19 mouse cellular contexts compared by ENCODE assay signal in genomic region chr5:77157777-77158540, GRCm38 (mm10). TPM values are rescaled to one million over a fixed set of nuclear protein-coding genes. Genes with fewer than 3 reads are reported as not detected.
DNase-seq lines count a peak whose midpoint lies in the region; ATAC-seq and TF ChIP-seq lines count a peak whose summit lies in the region.
"Had no signal": no experiment of that assay in that cellular context is flagged by ENCODE, and none has a peak within 500 bp of the region (broad histone marks: within the 10 kb centered on the region; RNA-seq: fewer than 3 reads in every experiment).

No protein-coding gene starts in this region.

- H3K9me3 ChIP-seq in kidney, embryonic 14.5 days (ENCODE audit: control insufficient read depth, low read length): no peaks in the 10 kb centered on the region
- H3K9me3 ChIP-seq in limb, embryonic 11.5 days (ENCODE audit: control insufficient read depth, low read length): no peaks in the 10 kb centered on the region
- H3K9me3 ChIP-seq: G1E had no signal

- no peak overlapping the region for H3K4me2 ChIP-seq in kidney, embryonic 14.5 days (replicated peaks; ENCODE audit: low read depth, low read length)
- H3K4me2 ChIP-seq in limb, embryonic 11.5 days (ENCODE audit: low read depth, severe bottlenecking): peak overlapping the region; percentile 19; the same call in 1 of the 2 replicates
- H3K4me2 ChIP-seq: hindbrain, embryonic 14.5 days had no signal

- DNase-seq in gastrocnemius, adult 2 months: peak; percentile 43
- DNase-seq in gastrocnemius, postnatal 36 days: no peak
- no peak for DNase-seq in kidney, postnatal 10 days
- peak; percentile 42 for DNase-seq in R1 (ENCODE audit: low read depth, low spot score)
- peak; percentile 24 for DNase-seq in limb, embryonic 11.5 days (ENCODE audit: low spot score)
- DNase-seq in ovary, postnatal 10 days (ENCODE audit: low spot score): no peak
- no peak for DNase-seq in left cerebral cortex, adult 8-10 months (ENCODE audit: low spot score in 2 of 2)
- DNase-seq: adrenal gland, postnatal 10 days; forebrain, postnatal 0 days; kidney, adult 18-20 months; lung, adult 18-20 months; midbrain, embryonic 14.5 days; spleen, adult 18-20 months had no signal

- H3K9ac ChIP-seq in kidney, embryonic 14.5 days (ENCODE audit: low read depth, low read length): no peak overlapping the region
- no peak overlapping the region for H3K9ac ChIP-seq in limb, embryonic 11.5 days (ENCODE audit: low read length)
- H3K9ac ChIP-seq: forebrain, postnatal 0 days; hindbrain, embryonic 14.5 days had no signal

- H3K36me3 ChIP-seq in kidney, embryonic 14.5 days (ENCODE audit: control insufficient read depth, insufficient read depth, low read length): no peaks in the 10 kb centered on the region
- H3K36me3 ChIP-seq in limb, embryonic 11.5 days (ENCODE audit: control insufficient read depth, insufficient read depth, low read length): no peaks in the 10 kb centered on the region
- H3K36me3 ChIP-seq: G1E had no signal

- intact Hi-C loops in gastrocnemius, adult 2 months (cut with DNase I): no loop called here
- intact Hi-C loops in gastrocnemius, postnatal 36 days (cut with DNase I): loop anchor here (5.0 kb wide), 1 partner anchor 36 kb away; no protein-coding TSS in a partner anchor

- peak overlapping the region; percentile 43 for H3K4me3 ChIP-seq in gastrocnemius, adult 2 months
- H3K4me3 ChIP-seq in kidney, embryonic 14.5 days (ENCODE audit: low read length): no peak overlapping the region
- H3K4me3 ChIP-seq in limb, embryonic 11.5 days (ENCODE audit: low read depth, low read length): no peak overlapping the region
- H3K4me3 ChIP-seq: erythroblast, embryonic 14.5 days had no signal

- H3K27ac ChIP-seq in gastrocnemius, adult 2 months: peak overlapping the region; percentile 72
- H3K27ac ChIP-seq in kidney, embryonic 14.5 days (ENCODE audit: low read depth, low read length): 0 out of 2 replicates have a peak overlapping the region, but pooled peaks have one; percentile 8
- peak overlapping the region; percentile 45; the same call in 1 of the 2 replicates for H3K27ac ChIP-seq in limb, embryonic 11.5 days (replicated peaks; ENCODE audit: low read depth, low read length)
- H3K27ac ChIP-seq: hindbrain, embryonic 14.5 days had no signal

- H3K4me1 ChIP-seq in kidney, embryonic 14.5 days (ENCODE audit: control insufficient read depth, insufficient read depth, low read length): no peaks in the 10 kb centered on the region
- H3K4me1 ChIP-seq in limb, embryonic 11.5 days (ENCODE audit: control insufficient read depth, insufficient read depth, low read length): no peaks in the 10 kb centered on the region

- no peaks in the 10 kb centered on the region for H3K27me3 ChIP-seq in kidney, embryonic 14.5 days (ENCODE audit: control insufficient read depth, insufficient read depth, low read length)
- H3K27me3 ChIP-seq in limb, embryonic 11.5 days (ENCODE audit: control insufficient read depth, insufficient read depth, low read length): no peaks in the 10 kb centered on the region

- no peak for TF ChIP-seq CTCF in gastrocnemius, adult 2 months (IDR thresholded peaks at IDR 0.05)

- peak; percentile 72; the same call in 1 of the 2 replicates for ATAC-seq in kidney, embryonic 14.5 days (ENCODE audit: low FRiP score, low TSS enrichment)
- 0 out of 2 replicates have a peak, but pooled peaks have one; percentile 65 for ATAC-seq in limb, embryonic 11.5 days (ENCODE audit: insufficient number of reproducible peaks, low FRiP score, low TSS enrichment, low read depth)
- ATAC-seq: forebrain, postnatal 0 days had no signal

- WGBS in kidney, embryonic 14.5 days: 31% methylated on average over 14 of the region's 14 CpGs
- WGBS in limb, embryonic 11.5 days: 39% methylated on average over 14 of the region's 14 CpGs

RNA-seq across cellular contexts. Expression of gene Hopx, which starts 43.0 kb away (rescaled TPM):
- total RNA-seq in gastrocnemius, adult 2 months (2021): 1 to 10 TPM; 2.2 to 5.4 TPM
- 1 to 10 TPM; 3.1 to 3.6 TPM for total RNA-seq in gastrocnemius, postnatal 36 days (2021)
- polyA plus RNA-seq in kidney, embryonic 14.5 days (2014; fragmentation: Nextera tagmentation; extraction: Ambion mirVana): 2.0 and 3.2 TPM in 2 replicates
- 0.13 and 0.34 TPM in 2 replicates for polyA plus RNA-seq in limb, embryonic 11.5 days (2014; fragmentation: Nextera tagmentation; extraction: Ambion mirVana)
- 10 to 100 TPM; 25.4 to 28.4 (median 26.1) TPM for total RNA-seq in left cerebral cortex, adult 8-10 months (2022)
- total RNA-seq: G1E had no signal
- polyA plus RNA-seq: G1E had no signal

RNA-seq across cellular contexts. Expression of gene Spink2, which starts 53.3 kb away (rescaled TPM):
- total RNA-seq in gastrocnemius, adult 2 months (2021): not detected
- not detected for total RNA-seq in gastrocnemius, postnatal 36 days (2021)
- 1.6 and 1.7 TPM in 2 replicates for polyA plus RNA-seq in kidney, embryonic 14.5 days (2014; fragmentation: Nextera tagmentation; extraction: Ambion mirVana)
- polyA plus RNA-seq in limb, embryonic 11.5 days (2014; fragmentation: Nextera tagmentation; extraction: Ambion mirVana): 0.33 and 1.8 TPM in 2 replicates
- not detected for total RNA-seq in left cerebral cortex, adult 8-10 months (2022)
- total RNA-seq: forebrain, postnatal 0 days; G1E; heart, adult 18-20 months; left cerebral cortex, postnatal 25 days had no signal
- polyA plus RNA-seq: erythroblast, embryonic 14.5 days; G1E; midbrain, embryonic 14.5 days had no signal

Comparison
In these comparisons a context has a peak if more than half of its experiments do, and no peak if none do; other contexts are left out.
1. DNase-seq: peak in gastrocnemius, adult 2 months (single experiment), R1 (single experiment) and limb, embryonic 11.5 days (single experiment); none in gastrocnemius, postnatal 36 days (0 of 2), kidney, postnatal 10 days (single experiment), ovary, postnatal 10 days (single experiment) and left cerebral cortex, adult 8-10 months (0 of 2).
2. H3K27ac ChIP-seq: peak in every context shown above with its lines; median percentile 72 in gastrocnemius, adult 2 months; 45 in limb, embryonic 11.5 days; 8 in kidney, embryonic 14.5 days.
3. RNA of gene Hopx, which starts 43.0 kb away (total RNA-seq): 25.4 to 28.4 TPM in left cerebral cortex, adult 8-10 months; 2.2 to 5.4 TPM in gastrocnemius, adult 2 months and 3.1 to 3.6 TPM in gastrocnemius, postnatal 36 days; every median in the first group is over 4 times any median in the second.